Mouse (Mus musculus) frontal cortex, postnatal 14 days (tissue): ENCODE measurements around the gene Wdr70.

ENCODE experiments used
- DNase-seq, 2 experiments: peaks; one replicate each; pipeline ENCODE4 v3.0.0; 2022; ENCODE audit warnings: low spot score in 2 of 2

Gene Wdr70

GRCm38 (mm10) chr15:7934105-7934504 is 164.9 kb downstream of the Wdr70 start:
- DNase-seq, result no peak

- DNase-seq, result no peak
These were observed 167.4 kb downstream of the Wdr70 start for GRCm38 (mm10) chr15:7931605-7932008.

DNA sequence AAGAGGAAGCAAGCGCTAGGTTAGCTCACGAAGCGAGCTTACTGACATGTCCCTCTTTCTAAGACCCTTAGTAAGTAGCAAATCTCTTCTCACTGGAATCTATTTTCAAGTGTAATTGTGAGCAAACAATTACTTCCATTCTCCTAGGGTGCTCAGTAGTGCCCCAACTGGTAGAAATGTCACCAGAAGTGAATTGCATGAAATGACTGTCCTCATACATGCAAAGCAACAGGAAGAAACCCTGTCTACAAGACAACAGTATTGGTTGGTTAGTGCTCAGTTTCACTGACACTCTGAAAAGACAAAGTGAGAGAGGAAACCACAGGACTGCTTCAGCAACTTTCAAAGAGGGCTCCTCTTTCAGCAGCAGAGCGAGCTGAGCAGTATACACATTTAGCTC is 173.6 kb downstream of the Wdr70 start:
- no peak for DNase-seq

- no peak for DNase-seq
These were observed 175.7 kb downstream of the Wdr70 start for GRCm38 (mm10) chr15:7923281-7923680.

- DNase-seq, result no peak
These were observed 176.5 kb downstream of the Wdr70 start for GRCm38 (mm10) chr15:7922291-7923037.

GRCm38 (mm10) chr15:7921124-7921523 is 177.9 kb downstream of the Wdr70 start:
- DNase-seq, result no peak

GRCm38 (mm10) chr15:7906491-7907035 is 192.4 kb downstream of the Wdr70 start:
- no peak for DNase-seq

GRCm38 (mm10) chr15:7899286-7899685 is 199.7 kb downstream of the Wdr70 start:
- DNase-seq, result no peak

DNA sequence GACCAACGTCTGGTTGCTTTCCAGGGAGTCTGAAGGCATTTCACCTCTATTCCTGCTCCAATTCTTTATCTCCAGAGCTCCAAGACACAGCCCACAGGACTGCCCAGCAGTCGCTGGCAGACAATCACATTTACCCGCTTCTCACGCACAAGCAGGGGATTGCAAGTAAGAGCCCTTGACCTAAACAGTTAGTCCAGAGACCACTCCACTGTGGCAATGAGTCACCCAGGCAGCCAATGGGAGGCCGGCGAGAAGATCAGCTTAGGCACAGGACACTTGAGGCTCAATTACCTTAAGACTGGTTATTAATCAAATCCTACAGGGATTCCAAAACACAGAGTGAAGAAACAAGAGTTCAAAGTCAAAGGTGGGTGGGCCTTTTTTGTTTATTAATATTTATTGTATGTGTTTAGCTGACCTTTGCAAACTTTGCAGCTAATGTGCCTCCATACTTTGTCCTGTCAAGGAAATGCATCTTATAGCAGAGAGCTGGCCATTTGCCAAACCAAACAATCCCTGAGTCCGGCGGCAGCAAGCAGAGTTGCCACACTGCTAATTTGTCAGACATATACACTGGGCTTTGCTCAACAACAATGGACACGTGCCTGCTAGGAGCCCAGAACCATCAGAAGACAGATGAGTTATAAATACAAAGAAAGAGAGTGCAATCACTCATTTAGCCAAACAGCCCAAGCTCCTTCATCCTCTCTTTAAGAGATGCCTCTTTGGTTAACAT is 207.3 kb downstream of the Wdr70 start:
- no peak for DNase-seq

DNA sequence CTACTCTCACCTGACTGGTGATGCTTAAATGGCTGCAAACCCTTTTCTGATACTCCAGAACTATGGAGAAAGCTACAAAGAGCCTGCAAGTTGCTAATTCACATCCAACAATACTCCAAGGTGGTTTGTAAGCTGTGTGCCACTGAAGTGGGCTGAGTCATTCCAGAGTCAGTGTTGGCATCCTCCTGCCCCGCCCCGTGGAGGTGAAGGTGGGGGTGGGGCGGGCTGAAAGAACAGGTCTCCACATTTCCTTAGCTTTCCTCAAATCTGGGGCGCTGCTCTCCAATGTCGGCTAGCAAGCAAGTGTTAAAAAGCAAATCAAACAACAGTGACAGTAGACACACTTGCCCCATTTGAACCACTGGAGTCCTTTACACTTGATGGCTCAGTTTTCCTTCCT is 208.7 kb downstream of the Wdr70 start:
- no peak for DNase-seq

GRCm38 (mm10) chr15:7889362-7889674 is 209.7 kb downstream of the Wdr70 start:
- no peak for DNase-seq

- DNase-seq, result no peak
These were observed 210.2 kb downstream of the Wdr70 start for GRCm38 (mm10) chr15:7888617-7889361.

DNA sequence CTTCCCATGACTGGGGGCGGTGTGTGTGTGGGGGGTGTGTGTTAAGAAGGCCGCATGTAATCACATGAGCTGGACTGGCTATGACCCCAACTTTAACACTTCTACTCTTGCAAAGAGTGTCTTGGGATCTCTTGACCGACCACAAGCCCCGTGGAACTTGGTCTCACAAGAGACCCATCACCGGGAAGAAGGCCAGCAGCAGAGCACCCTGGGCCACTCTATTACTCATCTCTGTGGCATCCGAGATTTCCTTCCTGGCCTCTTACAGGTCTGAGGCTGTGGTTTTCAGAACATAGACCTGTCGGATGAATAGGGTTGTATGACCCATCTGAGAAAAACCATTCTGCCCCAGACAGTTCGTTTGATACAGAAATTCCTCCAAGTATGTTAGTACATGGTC is 212.4 kb downstream of the Wdr70 start:
- DNase-seq, result no peak

DNA sequence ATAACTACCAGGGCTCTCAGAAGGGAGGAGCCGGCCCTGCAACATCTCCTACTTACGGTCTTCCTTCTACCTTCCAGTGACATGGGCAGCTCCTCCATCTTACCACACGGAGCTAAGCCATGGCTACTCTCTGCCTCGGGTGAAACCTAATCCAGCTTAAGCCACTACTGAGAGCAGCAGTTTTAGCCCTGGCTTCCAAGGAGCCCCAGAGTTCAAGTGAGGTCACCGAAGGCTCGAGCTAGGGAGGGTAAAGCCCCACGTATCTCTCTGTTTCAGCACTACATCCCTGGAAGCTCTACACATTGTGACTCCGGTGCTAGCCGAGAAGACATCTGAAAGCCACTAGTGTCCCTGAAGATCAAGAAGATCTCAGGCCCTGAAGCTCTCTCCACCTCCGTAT is 213.9 kb downstream of the Wdr70 start:
- DNase-seq, result no peak

DNA sequence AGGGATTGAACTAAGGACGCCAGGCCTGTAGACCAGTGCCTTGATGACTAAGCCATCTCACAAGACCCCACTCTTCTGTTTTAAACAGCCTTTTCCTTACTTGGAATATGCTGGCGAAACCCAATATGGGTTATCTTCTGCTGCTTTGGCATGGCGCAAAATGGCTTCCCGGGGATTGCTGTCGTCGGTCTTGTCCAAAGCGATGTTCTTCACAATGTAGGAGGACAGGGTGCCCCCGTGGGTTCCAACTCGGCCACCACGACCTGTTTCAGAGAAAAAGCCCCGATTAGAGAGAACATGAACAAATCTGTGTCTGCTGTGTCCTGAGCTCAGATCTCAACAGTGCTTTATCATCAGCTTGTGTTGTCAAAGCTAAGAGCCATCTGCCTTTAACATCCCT is 214.8 kb downstream of the Wdr70 start:
- no peak for DNase-seq

- DNase-seq, result no peak
These were observed 219.1 kb downstream of the Wdr70 start for GRCm38 (mm10) chr15:7879956-7880355.

GRCm38 (mm10) chr15:7878861-7879260 is 220.1 kb downstream of the Wdr70 start:
- no peak for DNase-seq

GRCm38 (mm10) chr15:7877560-7878467 is 221.2 kb downstream of the Wdr70 start:
- DNase-seq, result no peak

DNA sequence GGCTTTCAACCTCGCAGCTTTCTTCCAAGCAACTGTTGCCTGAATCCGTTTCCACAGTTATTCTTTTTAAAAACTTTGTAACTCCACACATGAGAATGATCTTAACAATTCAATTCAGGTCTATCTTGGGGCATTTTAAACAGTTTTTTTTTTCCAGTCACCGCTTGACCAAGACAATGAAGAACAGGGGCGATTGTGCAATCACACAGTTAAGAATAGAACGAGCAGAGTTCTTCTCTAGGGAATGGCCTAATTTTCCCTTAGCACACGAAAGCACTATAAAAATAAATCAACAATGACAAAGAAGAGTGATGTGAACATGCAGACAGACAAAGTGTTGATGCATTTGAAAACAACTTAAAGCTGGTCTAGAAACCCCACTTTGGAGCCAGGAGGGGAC is 223.1 kb downstream of the Wdr70 start:
- no peak for DNase-seq

- no peak for DNase-seq
These were observed 226.5 kb downstream of the Wdr70 start for GRCm38 (mm10) chr15:7872473-7872872.

GRCm38 (mm10) chr15:7865305-7865704 is 233.7 kb downstream of the Wdr70 start:
- no peak for DNase-seq
